Mouse (Mus musculus): ENCODE measurements around the gene Gm3138. TPM values are rescaled to one million over a fixed set of nuclear protein-coding genes. Genes with fewer than 3 reads are reported as not detected.

Gm3138 gene
- polyA plus RNA-seq (2017; shearing (Covaris generic)) = not detected

GRCm38 (mm10) chr14:4249331-4249730 lies at the start of gene Gm3138:
Gm3138 (plus strand) TSS chr14:4249631.

Other genes with a start within 250 kb of the Gm3138 start
- 2.8 TPM for gene Gm5796, start 225.7 kb upstream of the Gm3138 start, polyA plus RNA-seq (2017; shearing (Covaris generic))
- 0.57 TPM for gene Gm3115, start 165.5 kb upstream of the Gm3138 start, polyA plus RNA-seq (2017; shearing (Covaris generic))
- gene Gm8108, start 139.1 kb upstream of the Gm3138 start, polyA plus RNA-seq (2017; shearing (Covaris generic)) = 2.6 TPM
- gene Gm3127, start 84.6 kb upstream of the Gm3138 start, polyA plus RNA-seq (2017; shearing (Covaris generic)) = not detected
- gene Gm2974, start 67.1 kb upstream of the Gm3138 start, polyA plus RNA-seq (2017; shearing (Covaris generic)) = 2.8 TPM
- gene Gm3149, start 67.7 kb downstream of the Gm3138 start, polyA plus RNA-seq (2017; shearing (Covaris generic)) = not detected
- 9.4 TPM for gene 2610042L04Rik, start 85.1 kb downstream of the Gm3138 start, polyA plus RNA-seq (2017; shearing (Covaris generic))
- gene Gm3159, start 147.9 kb downstream of the Gm3138 start, polyA plus RNA-seq (2017; shearing (Covaris generic)) = not detected
- gene Gm3164, start 165.8 kb downstream of the Gm3138 start, polyA plus RNA-seq (2017; shearing (Covaris generic)) = 7.0 TPM
- 2.7 TPM for gene Gm3173, start 181.4 kb downstream of the Gm3138 start, polyA plus RNA-seq (2017; shearing (Covaris generic))
- gene Gm3182, start 232.1 kb downstream of the Gm3138 start, polyA plus RNA-seq (2017; shearing (Covaris generic)) = not detected